Mouse (Mus musculus) lung, postnatal 25 days (tissue): ENCODE measurements around the gene Dlx2.
A peak's percentile ranks its signal among the peaks of the same experiment; 100 is the strongest.

Experiments used
- DNase-seq: peaks from one replicate; pipeline ENCODE4 v3.0.0; 2022; ENCODE audit warnings: low spot score

The Dlx2 gene

DNA sequence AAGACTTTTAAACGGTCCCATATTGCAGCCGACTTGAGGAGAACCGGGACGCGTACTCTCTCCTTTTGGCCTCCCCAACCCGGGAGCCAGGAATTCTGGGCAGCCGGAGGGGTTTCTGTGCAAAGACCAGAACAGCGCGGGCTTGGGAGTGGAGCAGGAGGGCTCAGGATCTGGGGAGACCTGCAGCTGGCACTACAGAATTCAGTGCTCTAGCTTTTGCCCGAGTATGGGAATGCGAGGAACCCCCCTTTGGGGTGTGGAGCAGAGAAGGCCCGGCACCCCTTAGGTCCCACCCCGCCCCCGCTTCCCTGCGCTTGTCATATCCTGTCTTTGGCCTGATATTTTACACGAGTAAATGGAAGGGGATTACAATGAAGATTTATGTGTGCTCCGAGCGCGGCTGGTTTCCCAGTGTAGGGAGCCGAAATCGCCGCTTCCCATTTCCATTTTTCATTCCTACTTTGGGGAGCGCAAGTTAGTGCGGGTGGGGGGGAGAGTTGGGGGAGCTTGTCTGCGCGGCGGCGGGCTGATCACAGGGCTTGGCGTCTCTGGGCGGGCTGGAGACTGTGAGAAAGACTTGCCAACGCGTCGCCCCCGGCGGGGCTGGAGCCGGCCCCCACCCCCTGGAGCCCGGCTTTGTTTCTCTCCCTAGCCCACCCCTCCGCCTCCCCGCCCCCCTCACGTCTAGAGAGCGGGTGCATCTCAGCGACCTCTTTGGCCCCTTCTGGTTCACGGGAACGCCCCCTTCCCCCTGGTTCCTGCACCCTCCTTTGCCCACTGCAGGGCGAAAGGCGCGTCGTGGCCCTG, 5.7 kb downstream of the Dlx2 start:
- no peak for DNase-seq

DNA sequence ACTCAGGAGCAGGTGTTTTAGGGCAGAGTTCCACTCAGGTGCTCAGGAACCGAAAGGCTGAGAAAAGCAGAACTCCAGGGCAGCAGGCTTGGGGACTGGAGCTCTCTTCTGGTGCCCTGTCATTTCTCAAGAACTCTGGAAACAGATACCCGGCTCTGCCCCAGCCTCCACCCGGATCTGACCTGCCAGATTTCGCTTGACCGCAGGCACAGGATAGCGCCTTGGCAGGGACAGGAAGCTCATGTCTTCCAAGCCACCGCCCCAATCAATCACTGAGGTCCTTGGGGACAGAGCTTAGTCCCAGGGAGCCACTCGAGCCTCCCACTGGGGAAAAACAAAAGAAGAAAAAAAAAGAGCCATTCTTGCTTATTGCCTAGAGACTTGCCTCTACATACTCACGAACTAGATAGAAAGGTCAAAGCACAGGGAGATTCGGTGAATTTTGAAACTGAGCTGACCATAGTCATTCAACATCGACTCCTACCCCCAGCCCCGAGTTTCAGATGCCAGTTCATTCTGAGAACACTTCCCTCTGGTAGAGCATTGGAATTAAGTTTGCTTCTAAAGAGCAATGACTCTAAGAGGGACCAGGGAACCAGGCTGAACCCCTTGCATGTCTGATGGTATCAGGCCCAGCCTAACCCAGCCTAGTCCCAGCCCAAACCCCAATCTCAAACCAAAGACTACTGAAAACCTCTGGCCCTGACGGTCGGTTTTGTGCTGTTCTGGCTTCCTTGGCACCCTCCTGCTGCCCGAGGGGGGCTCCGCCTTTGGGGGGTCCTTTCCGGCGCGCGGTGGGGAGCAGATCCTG, 12.1 kb downstream of the Dlx2 start:
- no peak for DNase-seq

DNA sequence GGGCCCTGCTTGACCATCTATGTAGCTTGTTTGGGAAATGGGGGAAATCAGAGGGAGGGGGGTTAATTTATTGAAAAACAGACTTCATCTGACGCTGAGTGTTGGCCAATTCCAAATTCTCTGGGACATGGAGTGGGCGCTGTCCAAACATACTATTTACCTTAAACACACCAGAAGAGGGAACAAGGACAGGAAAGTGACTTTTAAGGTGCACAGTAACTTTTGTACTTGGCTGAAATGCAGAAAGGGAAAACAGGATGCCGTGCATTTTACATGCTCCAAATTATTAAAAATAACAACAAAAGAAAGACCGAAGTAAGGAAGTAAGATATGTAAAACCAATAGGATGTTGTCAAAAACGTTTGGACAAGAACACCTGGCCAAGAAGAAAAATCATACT, 13.5 kb downstream of the Dlx2 start:
- no peak for DNase-seq

DNA sequence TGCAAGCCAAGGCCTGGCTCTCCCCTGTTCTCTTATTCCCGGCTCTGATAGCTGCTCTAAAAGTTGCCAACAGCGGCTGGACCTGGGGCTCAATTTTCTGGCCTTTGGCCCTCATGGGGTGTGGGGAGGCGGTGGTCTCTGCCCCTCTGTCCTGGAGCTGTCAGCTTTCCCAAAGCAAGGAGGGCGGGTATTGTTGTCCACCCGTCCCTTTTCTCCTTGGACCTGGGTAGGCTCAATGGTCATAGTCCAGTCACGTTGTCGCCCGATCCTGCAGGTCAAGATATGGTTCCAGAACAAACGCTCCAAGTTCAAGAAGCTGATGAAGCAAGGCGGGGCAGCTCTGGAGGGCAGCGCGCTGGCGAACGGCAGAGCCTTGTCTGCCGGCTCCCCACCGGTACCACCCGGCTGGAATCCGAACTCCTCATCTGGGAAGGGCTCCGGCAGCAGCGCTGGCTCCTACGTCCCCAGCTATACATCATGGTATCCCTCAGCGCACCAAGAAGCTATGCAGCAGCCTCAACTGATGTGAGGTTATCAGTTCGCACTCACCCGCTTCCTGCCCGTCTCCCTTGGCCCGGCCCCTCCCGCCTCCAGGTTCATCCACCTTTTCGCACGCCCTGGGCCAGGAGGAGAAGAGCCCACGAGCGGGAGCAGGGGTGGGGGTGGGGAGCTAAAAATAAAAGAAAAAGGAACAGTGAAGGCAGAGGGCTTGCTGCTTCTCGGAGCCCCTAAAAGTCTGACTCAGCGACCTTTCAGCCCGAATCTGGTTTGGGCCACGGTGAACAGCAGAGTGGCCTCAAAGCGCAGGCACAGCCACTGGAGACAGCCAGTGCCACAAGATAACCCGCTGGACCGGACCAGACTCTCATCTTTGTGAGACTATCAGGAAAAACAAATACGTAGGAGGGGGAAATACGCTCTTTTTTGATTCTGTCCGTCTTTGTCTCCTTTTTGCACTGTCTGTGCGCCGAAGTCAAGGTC, 14.3 kb downstream of the Dlx2 start:
- no peak for DNase-seq

DNA sequence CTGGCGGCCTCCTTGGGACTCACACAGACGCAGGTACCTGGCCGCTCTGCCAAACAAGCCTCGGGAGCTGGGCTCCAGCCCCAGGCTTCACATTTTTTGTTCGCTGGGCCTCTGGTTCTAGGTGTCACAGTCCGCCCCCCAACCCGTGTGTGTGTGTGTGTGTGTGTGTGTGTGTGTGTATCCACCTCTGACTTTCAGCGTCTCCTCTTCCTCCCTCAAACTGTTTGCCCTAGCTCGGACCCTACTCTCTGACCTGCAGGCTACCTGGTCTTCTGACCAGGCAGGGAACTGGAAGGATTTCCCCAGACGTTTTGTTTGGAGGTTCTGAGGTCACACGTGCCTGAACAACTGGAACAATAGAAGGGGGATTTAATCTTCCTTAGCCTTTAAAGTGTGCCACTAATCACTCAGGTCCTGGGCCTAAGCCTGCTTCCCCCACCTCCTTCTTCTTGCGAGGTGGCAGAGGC, 15.4 kb downstream of the Dlx2 start:
- DNase-seq = no peak

DNA sequence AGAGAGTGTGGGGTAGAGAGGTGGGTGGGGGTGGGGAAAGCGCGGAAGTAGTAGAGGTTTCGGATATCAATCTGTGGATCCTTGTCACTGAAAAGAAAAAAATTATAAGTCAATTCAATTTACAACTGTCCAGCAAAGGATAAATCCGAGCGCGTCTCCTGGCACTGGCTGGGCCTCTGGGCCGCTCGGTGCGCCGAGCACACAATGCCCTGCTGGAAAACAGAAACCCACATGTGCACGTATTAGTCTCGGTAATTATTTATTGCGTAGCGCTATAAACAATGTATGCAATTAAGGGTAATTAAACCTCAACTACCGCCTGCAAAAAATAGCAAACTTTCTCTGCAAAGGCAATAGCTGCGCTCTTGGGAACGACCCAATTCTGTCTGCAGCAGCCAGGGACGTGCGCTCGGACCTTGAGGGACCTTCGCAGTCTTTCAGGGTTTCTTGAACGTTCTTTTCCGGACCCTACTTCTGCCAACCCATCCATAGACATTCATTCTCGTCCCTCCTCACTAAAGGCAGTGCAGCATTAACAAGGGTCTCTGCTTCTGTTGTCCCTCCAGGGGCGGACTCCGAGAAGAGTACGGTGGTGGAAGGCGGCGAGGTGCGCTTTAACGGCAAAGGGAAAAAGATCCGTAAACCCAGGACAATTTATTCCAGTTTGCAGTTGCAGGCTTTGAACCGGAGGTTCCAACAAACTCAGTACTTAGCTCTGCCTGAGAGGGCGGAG, 16.0 kb downstream of the Dlx2 start:
- DNase-seq = no peak

DNA sequence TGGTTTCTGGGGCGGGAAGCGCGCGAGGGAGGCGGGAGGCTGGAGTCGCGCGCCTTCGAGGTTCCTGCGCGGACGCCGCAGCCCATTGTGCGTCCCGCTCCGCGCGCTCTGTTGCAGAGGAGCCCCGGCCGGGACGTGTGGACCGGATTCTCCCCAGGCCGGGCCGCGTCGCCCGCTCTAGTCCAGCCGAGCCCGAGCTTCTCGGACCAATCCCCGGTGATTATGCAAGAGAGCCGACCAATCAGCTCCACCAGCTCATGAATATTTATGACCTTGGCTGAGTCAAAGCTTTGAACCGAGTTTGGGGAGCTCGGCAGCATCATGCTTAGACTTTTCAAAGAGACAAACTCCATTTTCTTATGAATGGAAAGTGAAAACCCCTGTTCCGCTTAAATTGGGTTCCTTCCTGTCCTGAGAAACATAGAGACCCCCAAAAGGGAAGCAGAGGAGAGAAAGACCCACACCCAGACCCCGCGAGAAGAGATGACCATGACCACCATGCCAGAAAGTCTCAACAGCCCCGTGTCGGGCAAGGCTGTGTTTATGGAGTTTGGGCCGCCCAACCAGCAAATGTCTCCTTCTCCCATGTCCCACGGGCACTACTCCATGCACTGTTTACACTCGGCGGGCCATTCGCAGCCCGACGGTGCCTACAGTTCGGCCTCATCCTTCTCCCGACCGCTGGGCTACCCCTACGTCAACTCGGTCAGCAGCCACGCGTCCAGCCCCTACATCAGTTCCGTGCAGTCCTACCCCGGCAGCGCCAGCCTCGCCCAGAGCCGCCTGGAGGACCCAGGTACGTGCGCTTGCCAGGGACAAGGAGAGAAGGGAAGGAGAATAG, 16.8 kb downstream of the Dlx2 start:
- DNase-seq = peak; percentile 50

DNA sequence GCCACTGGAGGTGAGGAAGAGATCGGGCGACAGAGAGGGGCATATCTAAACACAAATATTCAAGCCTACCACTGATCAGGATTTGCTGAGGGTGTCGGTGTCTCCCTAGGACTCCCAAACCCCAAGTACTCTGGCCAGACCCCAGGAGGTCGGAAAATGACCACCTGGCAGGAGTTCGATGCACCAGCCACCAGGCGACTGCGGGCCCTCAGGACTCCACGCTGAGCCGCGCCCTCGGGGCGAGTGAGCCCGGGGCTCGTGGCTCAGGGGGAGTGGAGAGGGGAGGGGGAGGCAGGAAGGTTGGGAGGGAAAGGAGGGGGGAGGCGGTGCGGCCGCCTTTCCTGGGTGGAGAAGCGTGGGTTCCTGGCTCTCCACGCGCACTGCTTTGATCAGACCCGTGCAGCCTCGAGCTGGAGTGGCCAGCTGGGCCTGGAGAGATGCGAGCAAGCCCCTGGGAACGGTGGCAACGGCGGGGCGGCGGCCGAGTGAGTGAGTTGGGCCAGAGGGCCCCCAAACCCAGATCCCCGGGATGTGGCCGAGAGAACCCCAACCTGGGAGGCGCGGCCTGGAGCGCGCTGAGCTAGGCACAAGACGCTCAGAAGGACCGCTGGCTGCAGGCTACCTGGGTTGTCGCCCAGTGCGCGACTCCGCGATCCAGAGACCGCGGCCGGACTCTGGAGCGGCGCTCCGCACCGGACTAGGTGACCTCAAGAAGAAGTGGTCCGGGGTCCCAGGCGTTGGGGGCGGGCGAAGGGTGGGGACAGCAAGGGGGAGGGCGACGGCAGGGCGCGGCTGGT, 17.6 kb downstream of the Dlx2 start:
- no peak for DNase-seq

DNA sequence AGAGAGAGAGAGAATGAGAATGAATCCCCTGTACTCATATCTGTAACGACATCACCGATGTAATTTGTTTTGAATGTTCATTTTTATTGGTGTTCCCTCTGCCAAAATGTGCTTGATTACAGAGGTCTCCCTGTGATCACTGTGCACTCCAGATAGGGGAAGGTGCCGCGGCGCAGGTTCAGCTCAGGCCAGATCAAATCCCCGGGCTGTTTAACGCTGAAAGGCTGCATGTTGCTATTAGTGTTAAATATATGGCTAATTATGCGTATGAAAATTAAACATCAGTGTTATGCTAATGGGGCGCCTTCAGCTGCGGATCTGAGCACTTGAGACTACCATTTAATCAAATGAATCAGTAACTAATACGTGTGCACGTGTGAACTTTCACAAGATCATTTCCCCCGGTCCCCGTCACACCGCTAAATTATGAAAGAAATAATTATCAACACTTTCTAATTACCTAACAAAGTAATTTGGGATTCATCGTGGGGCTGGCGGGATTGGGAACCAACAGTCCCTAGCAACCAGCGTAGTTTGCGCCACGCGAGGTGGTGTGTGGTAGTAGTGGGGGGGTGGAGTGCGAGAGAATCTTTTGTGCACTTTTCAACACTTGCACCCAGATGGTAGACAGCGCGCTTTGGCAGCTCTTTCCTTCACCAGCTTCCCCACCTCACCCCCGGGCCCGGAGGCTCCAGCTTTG, 18.4 kb downstream of the Dlx2 start, which contains the start of gene Dlx1:
Dlx1 (plus strand) TSS at position 100 of the 700 bp plus-strand sequence.
- DNase-seq = no peak

DNA sequence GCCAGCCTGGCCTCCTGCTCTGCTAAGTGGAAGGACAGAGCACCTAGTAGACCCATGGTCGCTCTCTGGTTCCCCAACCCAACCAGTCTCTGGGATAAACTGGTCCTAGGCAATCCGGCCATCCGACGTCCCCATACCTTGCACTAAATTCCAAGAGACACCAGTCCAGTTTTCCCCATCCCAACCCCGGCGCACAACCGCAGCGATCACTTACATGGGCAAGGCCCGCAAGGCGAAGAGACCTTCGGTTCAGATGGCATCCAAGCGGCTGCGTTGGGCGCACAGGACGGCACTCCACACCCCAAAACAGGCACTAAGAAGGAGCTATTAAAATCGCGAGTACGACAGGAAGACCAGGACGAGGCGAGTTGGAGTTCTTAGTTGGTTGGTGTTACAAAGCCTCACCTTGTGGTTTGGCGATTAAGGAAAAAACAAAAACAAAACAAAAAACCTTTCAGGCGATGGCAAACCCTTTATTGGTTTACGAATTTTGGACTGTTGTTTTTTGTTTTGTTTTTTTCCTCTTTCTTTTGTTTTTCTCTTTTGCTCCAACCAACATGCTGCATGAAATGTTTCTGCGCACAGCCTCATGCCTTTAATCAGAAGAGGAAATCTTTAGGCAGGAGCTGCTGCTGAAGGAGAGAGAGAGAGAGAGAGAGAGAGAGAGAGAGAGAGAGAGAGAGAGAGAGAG, 19.1 kb downstream of the Dlx2 start:
- DNase-seq = no peak

DNA sequence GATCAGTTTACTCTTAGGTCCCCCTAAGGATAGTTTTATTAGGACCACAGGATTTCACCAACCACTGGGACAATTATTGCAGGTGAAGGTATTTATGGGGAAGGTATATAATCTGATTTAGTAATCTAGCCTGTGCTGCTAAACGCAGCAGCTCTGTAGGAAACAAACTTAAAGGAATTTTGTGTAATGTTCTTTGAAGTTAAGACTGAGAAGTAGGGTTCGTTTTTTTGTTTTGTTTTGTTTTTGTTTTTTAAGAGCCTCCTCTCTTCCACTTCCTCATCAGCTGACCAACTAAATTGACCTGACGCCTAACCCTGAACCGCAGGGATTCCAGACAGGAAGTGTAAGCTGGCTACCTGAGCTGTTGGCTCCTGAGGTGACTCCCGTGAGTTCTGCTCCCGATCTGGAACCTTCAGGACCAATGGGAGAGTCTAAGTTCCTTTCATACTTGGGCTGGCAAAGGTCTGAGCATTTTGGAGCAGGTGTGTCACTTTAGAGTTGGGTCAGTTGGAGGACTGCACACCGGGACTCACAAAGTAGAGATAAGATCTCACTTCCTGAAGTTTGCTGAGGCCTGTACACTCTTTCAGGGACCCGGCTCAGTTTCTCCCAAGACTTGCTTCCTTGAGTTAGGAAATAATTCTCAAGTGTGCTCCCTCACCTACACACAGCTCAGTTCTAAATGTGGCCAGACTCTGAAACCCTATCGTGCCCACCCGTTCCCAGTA, 19.8 kb downstream of the Dlx2 start:
- DNase-seq = no peak

DNA sequence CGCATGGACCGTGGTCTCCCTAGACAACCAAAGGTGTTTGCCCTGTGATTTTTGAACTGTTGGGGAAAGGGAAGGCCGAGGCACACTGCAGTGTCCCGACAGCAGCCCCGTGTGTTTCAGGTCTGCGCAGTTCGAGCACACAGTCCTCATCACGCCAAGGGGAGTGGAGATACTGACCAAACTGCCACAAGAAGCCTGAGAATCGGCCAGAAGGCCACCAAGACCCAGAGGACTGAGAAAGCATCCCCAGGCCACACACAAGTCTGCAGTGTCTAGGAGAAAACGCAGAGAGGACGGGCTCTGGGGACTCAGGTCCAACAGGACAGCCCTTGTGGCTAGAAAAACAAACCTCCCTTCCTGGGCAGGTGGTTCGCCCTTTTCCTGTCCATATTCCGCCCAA, 21.8 kb downstream of the Dlx2 start:
- DNase-seq = no peak

DNA sequence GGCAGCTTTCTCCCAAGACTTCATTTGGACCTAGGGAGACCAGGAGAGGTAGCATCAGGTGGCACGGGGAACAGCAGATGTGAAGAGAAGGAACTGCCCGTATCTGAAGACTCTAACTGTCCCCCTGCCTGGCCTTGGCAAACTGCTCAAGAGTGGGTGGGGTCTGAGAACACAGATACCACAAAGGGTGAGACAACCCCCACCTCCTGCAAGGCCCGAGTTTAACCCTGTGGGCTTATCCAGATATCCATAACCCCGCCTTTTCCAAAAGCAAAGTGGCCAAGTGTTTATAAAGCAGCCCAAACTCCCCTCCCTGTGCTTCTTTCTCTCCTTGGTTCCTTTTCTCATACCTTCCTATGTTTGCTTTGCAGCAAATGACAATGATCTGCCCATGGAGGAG, 23.1 kb downstream of the Dlx2 start:
- no peak for DNase-seq

DNA sequence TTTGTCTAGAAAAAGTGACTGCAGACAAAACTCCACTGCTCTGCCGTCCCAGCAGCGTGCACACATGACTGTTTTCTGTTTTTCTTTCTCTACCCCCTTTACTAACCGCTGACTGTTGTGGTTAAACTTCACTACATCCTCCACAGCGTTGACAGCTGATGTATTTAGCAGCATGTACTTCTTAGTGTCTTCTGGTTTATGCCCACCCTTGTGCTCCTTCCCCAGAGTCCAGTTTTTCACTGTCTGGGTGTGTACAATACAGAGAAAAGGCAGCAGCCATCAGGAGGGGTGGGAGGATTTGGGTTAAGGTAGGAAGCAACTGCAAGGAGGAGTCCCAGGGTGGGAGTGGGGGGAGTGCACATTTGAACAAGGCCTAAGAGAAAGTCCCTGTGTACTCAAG, 23.7 kb downstream of the Dlx2 start:
- no peak for DNase-seq

DNA sequence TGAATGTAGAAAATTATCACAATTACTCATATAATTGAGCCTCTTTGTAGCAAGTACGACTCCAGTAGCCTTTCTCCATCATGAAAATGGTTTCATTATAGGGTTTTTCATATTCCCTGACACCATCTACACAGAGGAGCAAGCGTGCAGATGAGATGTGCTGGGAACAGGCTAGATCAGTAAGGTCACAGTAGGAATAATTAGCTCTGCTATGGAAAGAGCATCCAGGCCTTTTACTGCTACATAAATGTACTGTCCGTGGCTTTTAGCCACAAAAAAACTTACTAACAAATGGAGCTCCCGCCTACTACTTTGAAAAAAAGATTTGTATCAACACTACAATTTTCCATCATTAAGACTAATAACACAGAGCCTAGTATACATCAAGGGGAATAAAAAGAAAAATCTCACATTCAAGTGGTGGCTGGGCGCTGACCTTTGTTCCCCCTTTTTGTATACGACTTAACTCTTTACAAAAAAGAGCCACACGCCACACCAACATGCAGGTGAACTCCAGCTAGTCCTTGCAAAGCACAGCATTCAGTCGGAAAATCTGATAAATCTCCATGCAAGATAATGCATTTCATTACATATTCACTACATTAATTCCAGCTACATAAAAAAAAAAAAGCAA, 29.0 kb downstream of the Dlx2 start:
- no peak for DNase-seq

DNA sequence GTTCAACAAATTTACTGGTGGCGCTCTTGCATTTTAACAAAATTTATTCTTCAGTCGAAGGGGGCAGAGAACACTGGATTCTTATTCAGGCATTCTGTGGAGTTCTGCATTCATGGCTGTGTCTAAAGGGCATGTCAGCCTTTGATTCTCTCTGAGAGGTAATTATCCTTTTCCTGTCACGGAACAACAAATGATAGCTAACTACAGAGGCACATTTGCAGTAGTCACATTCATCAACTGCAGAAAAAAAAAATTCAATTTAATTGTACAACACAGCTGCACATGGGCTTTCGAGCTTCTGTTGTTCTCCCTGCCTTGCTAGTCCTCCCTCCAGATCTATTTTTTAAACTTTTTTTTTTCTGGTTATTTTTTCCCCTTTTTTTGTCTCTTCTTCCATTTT, 29.6 kb downstream of the Dlx2 start:
- no peak for DNase-seq

DNA sequence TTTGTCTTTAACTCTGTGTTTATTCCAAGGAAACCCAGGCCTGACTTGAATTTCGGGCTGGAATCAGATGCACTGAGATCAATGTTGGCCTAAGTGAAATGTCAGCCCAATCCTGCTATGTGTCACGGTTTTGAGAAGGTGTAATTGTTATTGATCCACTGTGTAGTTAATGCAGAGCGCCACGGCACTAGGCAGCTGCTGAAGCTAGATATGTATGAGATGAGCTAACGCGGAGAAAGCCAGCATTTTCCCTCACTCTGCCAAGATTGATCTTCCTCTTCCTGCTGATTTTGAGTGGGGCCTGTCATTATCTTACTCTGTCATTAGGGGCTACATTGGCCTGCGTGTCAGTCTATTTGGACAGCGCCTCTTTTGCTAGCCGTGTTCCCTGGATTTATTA, 34.2 kb downstream of the Dlx2 start:
- DNase-seq = no peak
